Mouse (Mus musculus): ENCODE measurements at regions not wholly inside any gene's neighbourhood (a gene's known extent, or its start where the extent isn't known, plus 50 kb on each side); places are given as distances from the start of the nearest gene placed in this dataset.

GRCm38 (mm10) chr1:108797053-108797801, 1185.0 kb upstream of the Cdh7 start:
- DNase-seq: no peak

DNA sequence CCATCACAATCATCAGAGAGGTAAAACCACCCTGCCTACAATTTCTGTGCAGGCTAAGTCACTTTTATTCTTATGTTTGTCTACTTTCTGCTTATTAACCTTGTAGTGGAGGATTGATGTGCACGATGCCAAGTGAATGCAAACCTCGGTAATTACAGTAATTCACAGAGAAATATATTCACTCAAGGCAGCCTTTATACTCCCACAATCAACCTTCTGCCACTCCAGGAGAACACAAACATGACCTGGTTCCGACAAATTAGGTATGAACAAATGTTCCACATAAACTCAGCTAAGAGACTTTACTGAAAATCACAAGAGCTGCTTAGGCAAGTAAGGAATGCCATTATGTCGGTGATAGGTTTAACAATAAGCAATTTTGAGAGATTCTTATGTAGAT, 1182.1 kb upstream of the Cdh7 start:
- no peak for DNase-seq

DNA sequence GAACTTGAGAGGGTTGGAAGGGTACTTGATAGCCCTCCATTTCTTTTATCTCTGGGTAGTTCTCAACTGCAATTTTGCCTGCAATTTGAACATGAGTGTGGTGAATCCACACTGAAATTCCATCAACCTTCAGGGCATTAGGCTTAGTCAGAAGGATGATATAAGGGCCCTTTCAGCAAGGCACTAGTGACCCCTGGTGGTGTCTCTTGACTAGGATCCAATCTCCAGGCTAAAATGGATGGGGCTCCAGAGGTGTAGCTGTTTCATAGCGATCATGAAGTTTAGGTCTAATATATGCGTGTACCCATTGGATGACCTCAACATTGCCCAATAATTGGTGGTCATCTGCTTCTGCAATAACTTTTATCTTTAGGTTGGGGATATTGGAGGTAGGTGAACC, 1155.0 kb upstream of the Cdh7 start:
- DNase-seq: peak; percentile 7 to 23
